ENCODE assay signal across 11 mouse cellular contexts in genomic region chr6:81474786-81475185, GRCm38 (mm10).
"Had no signal": no experiment of that assay in that cellular context is flagged by ENCODE, and none has a peak within 500 bp of the region (broad histone marks: within the 10 kb centered on the region; RNA-seq: fewer than 3 reads in every experiment).

No protein-coding gene starts in this region.

- DNase-seq: kidney, postnatal 25 days; layer of hippocampus, postnatal 36 days; liver; lung, adult 18-20 months; lung, postnatal 10 days; lung, postnatal 36 days; thymus, adult 18-20 months; thymus, postnatal 36 days had no signal

- ATAC-seq: liver, embryonic 12.5 days; midbrain, embryonic 13.5 days; midbrain, embryonic 16.5 days had no signal
